Mouse (Mus musculus) kidney, adult 2 months (tissue): ENCODE measurements around the gene Aldh1a7.

Experiments
- CTCF ChIP-seq: fragments of 200-500 bp; conservative IDR thresholded peaks from 2 replicates; pipeline ENCODE4 v1.5.1; 2011; ENCODE audit warnings: low read depth, mild to moderate bottlenecking, control low read depth, low read length, moderate library complexity, mixed read lengths; ENCODE audit not compliant: insufficient read depth, insufficient read length
- POLR2A ChIP-seq: fragments of 200-500 bp; IDR thresholded peaks from one replicate; pipeline ENCODE4 v1.6.1; 2011; ENCODE audit warnings: low read depth, low read length, control low read depth

GRCm38 (mm10) chr19:20714543-20714942, 12.8 kb downstream of the Aldh1a7 start:
- TF ChIP-seq CTCF, result 0 out of 2 replicates have a peak, but pooled peaks have one; percentile 24
- no peak for TF ChIP-seq POLR2A
